Mouse (Mus musculus) spleen, postnatal 14 days (tissue): Measurements from ENCODE around the gene Ints5.
"Not testable (repeated sequence)": the region's sequence is repeated elsewhere in the genome, so short reads cannot be mapped to it uniquely, and the experiment has no call there.

Experiments used
- DNase-seq, 2 experiments: peaks; one replicate each; pipeline ENCODE4 v3.0.0; 2021 to 2022; ENCODE audit warnings: low spot score in 2 of 2

Gene Ints5

GRCm38 (mm10) chr19:8892829-8893766 is at the start of gene Ints5:
Ints5 (plus strand) TSS chr19:8893005.
- peak; percentile 80 to 83 for DNase-seq

GRCm38 (mm10) chr19:8844371-8845129 is 48.3 kb upstream of the Ints5 start:
- DNase-seq, result peak; percentile 51 to 75

GRCm38 (mm10) chr19:8848356-8848755 is 44.4 kb upstream of the Ints5 start:
- DNase-seq, result no peak

- DNase-seq, result no peak
Measured at GRCm38 (mm10) chr19:8850402-8850901, 42.4 kb upstream of the Ints5 start, which contains the start of gene Lrrn4cl. Lrrn4cl (plus strand) TSS chr19:8850768.

- no peak for DNase-seq
Measured at GRCm38 (mm10) chr19:8851639-8852038, 41.2 kb upstream of the Ints5 start.

- no peak for DNase-seq
Measured at GRCm38 (mm10) chr19:8852236-8852928, 40.4 kb upstream of the Ints5 start.

GRCm38 (mm10) chr19:8853117-8853516 is 39.7 kb upstream of the Ints5 start:
- no peak for DNase-seq

GRCm38 (mm10) chr19:8857689-8858088 is 35.1 kb upstream of the Ints5 start:
- DNase-seq, result peak in 1 of 2 experiments; percentile 30

- peak in 1 of 2 experiments; percentile 33 for DNase-seq
Measured at GRCm38 (mm10) chr19:8859018-8859417, 33.8 kb upstream of the Ints5 start.

GRCm38 (mm10) chr19:8864265-8864664 is 28.5 kb upstream of the Ints5 start:
- DNase-seq, result no peak

- DNase-seq, result not testable (repeated sequence)
Measured at GRCm38 (mm10) chr19:8870381-8870780, 22.4 kb upstream of the Ints5 start.

GRCm38 (mm10) chr19:8870838-8871237 is 22.0 kb upstream of the Ints5 start:
- DNase-seq, result no peak

- peak; percentile 87 to 90 for DNase-seq
Measured at GRCm38 (mm10) chr19:8871267-8872186, 21.3 kb upstream of the Ints5 start, which contains the start of gene Ubxn1. Ubxn1 (plus strand) TSS chr19:8871496.

- no peak for DNase-seq
Measured at GRCm38 (mm10) chr19:8872266-8872840, 20.5 kb upstream of the Ints5 start.

GRCm38 (mm10) chr19:8875031-8875430 is 17.8 kb upstream of the Ints5 start:
- no peak for DNase-seq

GRCm38 (mm10) chr19:8880311-8881033 is 12.3 kb upstream of the Ints5 start, which contains the start of gene Uqcc3:
Uqcc3 (minus strand) TSS chr19:8880923.
- peak; percentile 83 to 87 for DNase-seq

- DNase-seq, result no peak
Measured at GRCm38 (mm10) chr19:8881034-8881392, 11.8 kb upstream of the Ints5 start.

GRCm38 (mm10) chr19:8883616-8884015 is 9.2 kb upstream of the Ints5 start, which contains the start of the genes Lbhd1 and Gm49403:
Lbhd1 (plus strand) TSS chr19:8883732.
Gm49403 (plus strand) TSS chr19:8883930.
- DNase-seq, result no peak

GRCm38 (mm10) chr19:8886916-8887584 is 5.8 kb upstream of the Ints5 start:
- DNase-seq, result no peak
